Mouse (Mus musculus): ENCODE results near the gene Gnaq. TPM values are rescaled to one million over a fixed set of nuclear protein-coding genes. Genes with fewer than 3 reads are reported as not detected.
A peak's percentile ranks its signal among the peaks of the same experiment; 100 is the strongest.

Gene Gnaq
- polyA plus RNA-seq, 1 experiment: 34.0 TPM

DNA sequence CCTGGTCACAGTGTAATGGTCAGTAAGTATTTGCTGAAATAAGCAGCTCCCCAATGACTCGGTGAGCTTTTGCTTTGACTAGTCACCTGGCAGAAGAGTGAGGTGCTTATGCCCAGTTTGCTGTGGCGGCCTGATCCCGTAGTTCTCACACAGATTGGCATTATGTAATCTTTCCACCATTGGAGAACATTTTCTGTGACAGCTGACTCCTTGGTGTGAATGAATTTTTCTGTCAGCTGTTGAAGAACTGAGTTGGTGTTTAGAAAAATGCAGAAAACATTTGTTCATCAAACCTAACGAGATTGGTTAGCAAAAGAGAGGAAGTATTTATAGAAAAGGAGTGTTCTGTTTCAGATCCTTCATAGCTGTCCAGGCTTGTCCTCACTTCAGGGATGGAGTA is 34.6 kb downstream of the Gnaq start:
- peak; percentile 3 for DNase-seq
- TF ChIP-seq POLR2A (IDR thresholded peaks at IDR 0.05; ENCODE audit: borderline replicate concordance, extremely low read depth, low read depth, low read length) (no peak), CTCF (IDR thresholded peaks at IDR 0.05; ENCODE audit: insufficient read depth, low read length) (no peak)
- WGBS: 26% methylated on average over 4 of the region's 4 CpGs
- Histone ChIP-seq H3K4me1 (ENCODE audit: control insufficient read depth, insufficient read depth, low read length) (peaks cover 39% of the 10 kb centered on the region), H3K4me3 (replicated peaks; ENCODE audit: extremely low read depth, low read depth, low read length) (no peak overlapping the region)

DNA sequence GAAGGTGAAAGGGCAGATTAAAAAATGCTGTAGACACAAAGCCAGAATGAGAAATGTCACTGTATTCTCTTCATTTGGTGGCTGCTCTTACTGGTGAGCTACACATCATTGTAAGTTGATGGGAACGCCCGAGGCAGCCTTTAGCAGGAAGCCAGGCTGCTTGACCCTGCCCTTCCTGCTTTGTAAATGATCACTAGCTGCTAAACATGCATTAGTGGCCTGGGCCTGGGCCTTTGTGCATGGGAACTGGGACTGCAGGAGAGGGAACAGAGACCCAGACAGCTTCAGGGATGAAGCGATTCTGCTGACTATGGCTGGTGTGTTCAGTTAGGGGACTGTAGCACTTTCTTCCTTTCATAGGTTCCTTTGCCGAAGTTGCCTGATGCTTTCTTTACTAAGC is 35.6 kb downstream of the Gnaq start:
- TF ChIP-seq CTCF (IDR thresholded peaks at IDR 0.05; ENCODE audit: insufficient read depth, low read length) (no peak), POLR2A (IDR thresholded peaks at IDR 0.05; ENCODE audit: borderline replicate concordance, extremely low read depth, low read depth, low read length) (0 out of 2 replicates have a peak, but pooled peaks have one; percentile 8)
- DNase-seq: peak; percentile 34
- WGBS: 29% methylated on average over 4 of the region's 4 CpGs
- Histone ChIP-seq H3K4me3 (replicated peaks; ENCODE audit: extremely low read depth, low read depth, low read length) (no peak overlapping the region), H3K4me1 (ENCODE audit: control insufficient read depth, insufficient read depth, low read length) (peaks cover 39% of the 10 kb centered on the region)

DNA sequence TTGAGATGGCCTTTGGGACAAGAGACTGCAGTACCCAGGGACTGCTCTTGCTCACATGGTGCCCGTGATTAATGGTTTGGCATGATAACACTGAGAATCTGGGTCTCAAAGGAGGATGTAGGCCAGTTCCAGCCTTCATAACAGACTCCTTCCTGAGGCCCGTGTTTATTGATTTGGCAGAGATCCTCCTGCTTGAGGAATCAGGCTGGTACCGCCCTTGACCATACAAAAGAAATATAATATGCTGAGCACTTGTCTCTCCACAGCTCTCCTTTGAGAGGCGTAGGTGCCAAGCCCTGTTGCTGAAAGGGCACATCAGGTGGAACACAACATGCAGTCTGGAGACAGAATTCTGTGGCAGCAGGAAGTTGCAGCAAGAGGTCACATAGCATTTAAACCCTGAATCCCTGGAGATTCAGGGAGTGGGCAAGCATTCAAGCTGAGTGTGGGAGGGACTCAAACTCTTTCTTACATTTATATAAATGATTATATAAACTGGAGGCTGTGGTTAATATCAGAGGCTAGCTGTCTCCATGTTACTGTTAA is 36.1 kb downstream of the Gnaq start:
- H3K4me3 ChIP-seq (replicated peaks; ENCODE audit: extremely low read depth, low read depth, low read length): no peak overlapping the region
- TF ChIP-seq POLR2A (IDR thresholded peaks at IDR 0.05; ENCODE audit: borderline replicate concordance, extremely low read depth, low read depth, low read length): no peak
- no peak for TF ChIP-seq CTCF (IDR thresholded peaks at IDR 0.05; ENCODE audit: insufficient read depth, low read length)
- WGBS: 14% methylated on average over 4 of the region's 4 CpGs
- peaks cover 37% of the 10 kb centered on the region for H3K4me1 ChIP-seq (ENCODE audit: control insufficient read depth, insufficient read depth, low read length)
- DNase-seq: peak; percentile 42

DNA sequence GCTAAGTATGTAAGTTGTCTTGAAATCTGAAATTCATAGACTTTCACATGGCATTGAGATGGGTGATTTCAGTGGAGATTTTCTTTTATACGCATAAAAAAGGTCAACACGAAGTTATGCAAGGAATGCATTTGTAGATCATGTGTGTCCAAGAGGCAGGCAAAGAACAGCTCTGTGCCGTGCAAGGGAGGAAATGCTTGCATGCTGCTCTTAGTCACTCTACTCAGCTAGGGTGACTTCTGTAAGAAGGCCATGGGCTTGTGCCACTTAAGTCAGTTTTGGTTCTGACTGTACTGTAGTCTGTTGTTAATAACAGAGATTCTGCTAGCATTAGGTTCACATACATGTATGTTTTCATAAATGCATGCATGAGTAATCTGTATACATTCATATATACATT is 38.1 kb downstream of the Gnaq start:
- WGBS: 14% methylated on average over 3 of the region's 3 CpGs
- DNase-seq: peak; percentile 4
- H3K4me1 ChIP-seq (ENCODE audit: control insufficient read depth, insufficient read depth, low read length): peaks cover 36% of the 10 kb centered on the region
- no peak for TF ChIP-seq CTCF (IDR thresholded peaks at IDR 0.05; ENCODE audit: insufficient read depth, low read length)
- TF ChIP-seq POLR2A (IDR thresholded peaks at IDR 0.05; ENCODE audit: borderline replicate concordance, extremely low read depth, low read depth, low read length): no peak
- H3K4me3 ChIP-seq (replicated peaks; ENCODE audit: extremely low read depth, low read depth, low read length): no peak overlapping the region

DNA sequence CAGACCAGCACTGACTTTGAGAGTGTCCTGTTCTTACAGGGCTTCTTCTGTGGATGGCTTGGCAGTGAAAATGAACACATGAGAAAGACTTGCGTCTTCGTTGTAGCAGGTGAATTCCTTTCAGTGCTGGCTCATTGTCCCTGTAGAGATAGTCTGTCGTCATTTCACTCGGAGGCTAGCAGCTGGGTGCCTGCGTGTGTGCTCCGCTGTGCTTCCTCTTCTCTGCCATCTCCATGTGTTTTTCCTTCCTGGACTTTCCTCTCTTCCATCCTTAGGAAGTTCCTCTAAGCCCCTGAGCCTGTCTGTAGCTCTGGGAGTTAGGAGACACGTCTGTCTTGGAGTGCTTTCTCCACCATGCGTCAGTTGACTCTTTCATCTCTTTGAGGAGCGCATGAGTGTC is 41.1 kb downstream of the Gnaq start:
- 36% methylated on average over 9 of the region's 9 CpGs for WGBS

DNA sequence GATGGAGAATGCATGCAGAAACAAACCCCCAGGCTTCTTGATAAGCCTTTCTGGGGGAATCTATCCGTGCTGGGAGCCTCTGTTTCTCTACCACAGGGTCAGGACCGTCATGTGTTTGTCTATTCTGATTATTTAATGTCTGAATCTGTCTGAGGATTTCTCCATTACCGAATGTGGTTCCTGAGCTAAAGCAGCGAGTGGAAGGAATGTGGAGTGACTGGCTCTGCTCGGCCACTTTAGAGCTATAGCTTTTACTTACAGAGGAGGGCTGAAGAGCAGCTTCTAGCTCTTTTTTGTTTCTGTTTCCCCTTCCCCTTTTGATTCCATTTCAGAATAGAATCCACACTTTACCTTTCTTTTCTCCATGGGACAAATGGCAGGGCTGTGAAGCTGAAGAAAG is 43.8 kb downstream of the Gnaq start:
- WGBS: 43% methylated on average over 5 of the region's 5 CpGs
- H3K4me1 ChIP-seq (ENCODE audit: control insufficient read depth, insufficient read depth, low read length): peaks cover 26% of the 10 kb centered on the region
- DNase-seq: no peak
- TF ChIP-seq CTCF (IDR thresholded peaks at IDR 0.05; ENCODE audit: insufficient read depth, low read length) (no peak), POLR2A (IDR thresholded peaks at IDR 0.05; ENCODE audit: borderline replicate concordance, extremely low read depth, low read depth, low read length) (no peak)
- no peak overlapping the region for H3K4me3 ChIP-seq (replicated peaks; ENCODE audit: extremely low read depth, low read depth, low read length)

More for the DNA sequence above, 41.1 kb downstream of the Gnaq start:
- TF ChIP-seq POLR2A (IDR thresholded peaks at IDR 0.05; ENCODE audit: borderline replicate concordance, extremely low read depth, low read depth, low read length): no peak
- no peak for TF ChIP-seq CTCF (IDR thresholded peaks at IDR 0.05; ENCODE audit: insufficient read depth, low read length)
- Histone ChIP-seq H3K4me1 (ENCODE audit: control insufficient read depth, insufficient read depth, low read length) (peaks cover 30% of the 10 kb centered on the region), H3K4me3 (replicated peaks; ENCODE audit: extremely low read depth, low read depth, low read length) (no peak overlapping the region)
- DNase-seq: no peak

DNA sequence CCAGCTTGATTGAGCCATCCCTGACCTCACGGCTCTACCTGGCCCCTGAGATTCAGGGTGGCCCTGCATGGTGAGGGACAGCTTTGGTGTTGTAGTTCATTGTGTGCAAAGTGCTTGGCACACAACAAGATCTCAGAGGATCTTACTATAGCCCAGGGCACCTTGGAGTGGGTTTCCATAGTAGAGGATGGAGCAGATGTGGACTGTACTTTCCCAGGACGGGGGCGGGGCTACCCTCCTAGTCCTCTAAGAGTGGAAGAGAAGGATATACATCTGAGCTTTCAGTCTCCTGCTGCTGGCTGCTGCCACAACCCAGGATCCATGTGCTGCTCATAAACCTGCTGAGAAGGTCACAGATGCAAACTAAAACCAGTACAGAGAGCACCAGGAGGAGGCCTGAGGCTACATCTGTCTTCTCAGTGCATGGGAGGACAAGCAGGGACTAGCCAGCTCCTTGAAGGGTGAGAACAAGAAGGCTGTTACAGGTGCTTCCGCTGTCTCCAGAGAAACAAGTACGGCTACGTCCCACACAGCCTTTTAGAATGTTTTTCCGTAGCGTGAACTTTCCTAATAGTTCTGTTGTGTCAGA is 44.6 kb downstream of the Gnaq start:
- H3K4me3 ChIP-seq (replicated peaks; ENCODE audit: extremely low read depth, low read depth, low read length): no peak overlapping the region
- peaks cover 30% of the 10 kb centered on the region for H3K4me1 ChIP-seq (ENCODE audit: control insufficient read depth, insufficient read depth, low read length)
- TF ChIP-seq POLR2A (IDR thresholded peaks at IDR 0.05; ENCODE audit: borderline replicate concordance, extremely low read depth, low read depth, low read length) (no peak), CTCF (IDR thresholded peaks at IDR 0.05; ENCODE audit: insufficient read depth, low read length) (no peak)
- DNase-seq: peak; percentile 7
- WGBS: 78% methylated on average over 8 of the region's 8 CpGs

DNA sequence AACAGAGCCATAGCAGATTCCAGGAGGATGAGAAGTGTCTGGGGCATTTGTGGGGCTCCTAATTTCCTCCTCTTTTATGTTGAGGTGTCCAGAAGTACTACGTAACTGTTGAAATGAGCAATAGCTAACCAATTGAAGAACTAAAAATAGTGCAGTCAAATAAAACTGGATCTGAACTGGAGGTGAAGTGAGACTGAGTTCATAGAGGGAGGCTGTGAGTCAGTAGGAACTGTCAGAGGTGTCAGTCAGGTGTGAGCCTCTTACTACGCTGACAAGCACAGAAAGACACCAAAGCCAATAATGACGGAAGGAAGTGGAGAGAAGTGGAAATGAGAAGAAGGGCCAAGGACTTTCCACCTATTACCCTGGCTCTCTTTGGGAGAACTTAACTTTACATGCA is 48.6 kb downstream of the Gnaq start:
- DNase-seq: peak; percentile 2
- Histone ChIP-seq H3K4me3 (replicated peaks; ENCODE audit: extremely low read depth, low read depth, low read length) (no peak overlapping the region), H3K4me1 (ENCODE audit: control insufficient read depth, insufficient read depth, low read length) (peaks cover 34% of the 10 kb centered on the region)
- 52% methylated on average over 3 of the region's 3 CpGs for WGBS
- TF ChIP-seq POLR2A (IDR thresholded peaks at IDR 0.05; ENCODE audit: borderline replicate concordance, extremely low read depth, low read depth, low read length) (no peak), CTCF (IDR thresholded peaks at IDR 0.05; ENCODE audit: insufficient read depth, low read length) (no peak)

DNA sequence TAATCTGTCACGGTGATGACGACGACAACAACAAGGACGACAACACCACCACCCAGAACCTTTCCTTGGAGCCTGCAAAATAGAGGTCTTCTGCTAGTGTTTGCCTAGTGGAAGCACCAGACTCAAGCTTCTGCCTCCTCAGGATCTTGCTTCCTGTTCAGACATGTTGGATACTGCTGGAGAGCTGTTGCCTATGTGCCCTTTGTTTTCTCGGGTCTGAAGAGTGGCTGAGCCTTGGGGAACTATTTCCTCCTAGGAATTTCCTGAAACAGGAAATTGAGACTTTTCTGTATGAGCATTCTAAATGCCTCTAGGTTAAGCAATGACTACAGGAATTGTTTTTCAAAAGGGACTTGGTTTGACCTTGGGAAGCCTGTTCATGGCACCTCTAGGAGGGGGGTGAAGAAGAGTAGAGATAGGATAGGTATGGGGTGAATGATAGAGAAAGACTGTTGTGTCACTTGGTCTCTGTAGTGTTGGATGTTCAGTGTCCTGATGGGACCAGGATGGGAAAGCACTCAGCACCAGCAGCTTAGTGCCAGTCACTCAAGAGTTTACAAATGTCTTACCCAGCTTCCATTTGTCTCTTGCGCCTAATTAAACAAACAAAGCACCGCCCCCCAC is 49.3 kb downstream of the Gnaq start:
- no peak for TF ChIP-seq CTCF (IDR thresholded peaks at IDR 0.05; ENCODE audit: insufficient read depth, low read length)
- TF ChIP-seq POLR2A (IDR thresholded peaks at IDR 0.05; ENCODE audit: borderline replicate concordance, extremely low read depth, low read depth, low read length): no peak
- DNase-seq: peak; percentile 4
- Histone ChIP-seq H3K4me3 (replicated peaks; ENCODE audit: extremely low read depth, low read depth, low read length) (no peak overlapping the region), H3K4me1 (ENCODE audit: control insufficient read depth, insufficient read depth, low read length) (peaks cover 31% of the 10 kb centered on the region)
- WGBS: 52% methylated on average over 7 of the region's 7 CpGs

Measured in lung, adult 2 months (tissue).